Mouse (Mus musculus) neutrophil, adult 65 days (primary cell): ENCODE results near the gene Abcg4. TPM values are rescaled to one million over a fixed set of nuclear protein-coding genes. Genes with fewer than 3 reads are reported as not detected.

Experiments used
- total RNA-seq: library from RNA; stranded (reverse); gene quantifications from 2 replicates; pipeline ENCODE4 v1.2.4, GENCODE M21; 2023

Abcg4 gene
- 1.9 and 4.7 TPM in 2 replicates for total RNA-seq

GRCm38 (mm10) chr9:44288076-44288958 is at the start of gene Abcg4:
Gene Abcg4 (minus strand): TSS chr9:44288615.

GRCm38 (mm10) chr9:44334396-44335330 is 46.2 kb upstream of the Abcg4 start, which contains the start of gene H2afx:
Gene H2afx (plus strand): TSS chr9:44334694.

DNA sequence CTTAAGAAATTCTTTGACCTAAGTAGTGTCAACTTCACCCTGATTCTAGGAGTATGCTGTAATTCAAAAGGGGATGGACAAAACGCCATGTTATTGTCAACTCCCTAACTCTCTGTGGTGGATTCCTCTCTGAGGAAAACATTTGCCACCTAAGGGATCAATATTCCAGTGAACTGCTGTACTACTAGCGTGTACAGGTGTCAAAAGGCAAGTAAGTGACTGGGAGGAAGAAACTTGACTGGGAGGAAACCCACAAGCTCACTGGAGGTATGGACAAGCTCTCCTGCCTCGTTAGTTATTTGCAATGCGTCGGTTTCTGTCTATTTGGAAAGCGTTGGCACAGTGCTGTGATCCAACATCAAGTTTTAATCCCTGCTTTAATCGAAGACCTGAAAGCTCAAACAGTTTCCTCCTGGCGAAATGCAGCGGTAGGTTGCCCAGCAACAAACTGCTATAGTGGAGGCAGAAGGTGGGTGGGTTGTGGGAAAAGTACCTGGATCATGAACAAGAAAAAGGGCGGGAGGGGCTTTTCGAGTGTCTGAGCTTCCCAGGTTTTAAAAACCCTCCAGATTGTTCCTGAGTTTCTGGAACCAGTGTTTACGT is 37.5 kb upstream of the Abcg4 start, which contains the start of gene Dpagt1:
Dpagt1 (plus strand) TSS at position 252 of the 603 bp plus-strand sequence.

DNA sequence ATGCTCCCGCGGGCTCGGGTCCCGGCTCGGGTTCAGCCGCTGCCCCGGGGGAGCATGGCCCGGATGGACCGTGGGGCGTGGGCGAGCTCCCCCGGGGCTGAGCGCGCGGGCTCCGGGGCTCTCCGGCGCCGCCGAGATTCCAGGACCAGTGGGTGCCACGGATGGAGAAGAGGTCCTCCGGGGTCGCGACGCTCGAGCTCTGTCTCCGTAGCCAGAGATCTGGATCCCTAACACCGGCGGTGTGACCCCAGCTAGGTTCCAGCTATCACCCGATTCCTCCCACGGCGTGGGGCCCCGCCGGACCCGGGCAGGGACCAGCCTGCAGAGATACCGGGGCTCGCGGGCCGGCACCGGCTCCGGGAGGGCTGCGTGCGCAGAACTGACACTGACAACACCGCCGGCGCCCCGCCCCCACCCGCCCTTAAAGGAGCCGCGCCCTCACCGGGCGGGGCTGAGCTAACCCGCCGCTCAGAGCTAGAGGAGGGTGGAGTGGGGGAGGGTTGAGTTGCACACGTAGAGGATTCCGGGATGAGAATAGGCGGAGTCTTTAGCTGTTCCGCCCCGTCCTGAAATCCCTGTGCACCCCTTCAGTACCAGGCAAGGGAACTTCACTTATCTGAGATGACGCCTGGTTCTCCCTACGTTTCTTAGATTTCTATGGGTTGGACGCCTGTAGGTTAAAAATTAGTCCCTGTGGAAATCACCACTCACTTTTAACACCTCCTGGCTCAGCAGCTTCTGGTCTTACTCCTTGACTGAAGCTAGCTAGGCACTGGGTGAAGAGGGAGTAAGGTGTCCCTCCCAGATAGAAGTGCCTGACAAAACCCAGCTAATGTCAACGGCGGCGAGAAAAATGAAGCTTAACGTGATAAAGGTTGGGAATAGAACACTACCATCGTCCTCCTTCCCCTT is 31.7 kb upstream of the Abcg4 start, which contains the start of gene C2cd2l:
C2cd2l (minus strand) TSS at position 399 of the 912 bp plus-strand sequence.

DNA sequence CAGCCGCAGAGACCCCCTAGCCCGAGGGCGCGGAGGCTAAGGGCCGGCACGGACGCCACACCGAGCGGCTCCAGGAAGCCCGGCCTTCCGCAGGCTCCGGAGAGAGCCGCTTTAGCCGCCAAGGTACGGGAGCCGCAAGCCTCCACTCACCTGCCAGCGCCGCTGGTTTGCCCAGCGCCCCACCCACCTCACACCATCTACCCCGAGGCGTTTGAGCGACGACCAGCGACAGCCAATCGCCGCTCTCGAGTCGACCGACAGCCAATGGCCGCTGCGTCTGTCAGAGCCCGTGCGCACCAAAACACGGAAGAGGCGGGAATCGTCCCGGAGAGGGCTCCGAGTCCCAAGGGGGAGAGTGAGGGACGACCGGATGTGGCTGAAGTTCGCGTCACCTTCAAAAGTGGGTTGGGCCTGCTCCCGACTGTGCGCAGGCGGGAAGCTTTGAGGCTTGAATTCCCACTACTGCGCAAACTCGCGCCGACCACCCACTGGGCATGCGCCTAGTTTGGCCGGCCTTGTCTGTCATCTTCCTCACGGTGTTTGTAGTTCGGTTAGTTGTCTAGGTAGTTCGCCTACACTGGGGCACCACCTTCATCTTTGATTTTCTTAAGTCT is 17.2 kb upstream of the Abcg4 start, which contains the start of gene Hinfp:
Hinfp (minus strand) TSS at position 206 of the 614 bp plus-strand sequence.

DNA sequence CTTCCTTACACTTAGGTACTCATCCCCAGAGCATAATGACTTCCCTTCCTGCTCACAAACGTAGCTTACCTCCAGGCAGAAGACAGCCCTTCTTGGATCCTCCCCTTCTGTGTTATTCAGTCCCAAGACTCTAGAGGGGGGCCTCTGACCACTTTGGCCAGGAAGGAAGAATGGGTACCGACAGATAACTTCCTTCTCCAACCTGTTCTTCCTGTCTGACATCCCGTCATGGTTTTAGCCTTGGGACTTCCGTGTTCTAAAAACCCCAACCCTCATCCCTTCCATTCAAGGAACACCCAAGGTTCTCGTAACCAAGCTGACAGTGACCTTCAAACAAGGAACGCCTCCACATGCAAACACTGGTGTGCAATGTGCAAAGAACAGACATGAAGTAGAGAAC is 20.0 kb downstream of the Abcg4 start, which contains the start of gene Nlrx1:
Nlrx1 (minus strand) TSS at position 168 of the 400 bp plus-strand sequence.

DNA sequence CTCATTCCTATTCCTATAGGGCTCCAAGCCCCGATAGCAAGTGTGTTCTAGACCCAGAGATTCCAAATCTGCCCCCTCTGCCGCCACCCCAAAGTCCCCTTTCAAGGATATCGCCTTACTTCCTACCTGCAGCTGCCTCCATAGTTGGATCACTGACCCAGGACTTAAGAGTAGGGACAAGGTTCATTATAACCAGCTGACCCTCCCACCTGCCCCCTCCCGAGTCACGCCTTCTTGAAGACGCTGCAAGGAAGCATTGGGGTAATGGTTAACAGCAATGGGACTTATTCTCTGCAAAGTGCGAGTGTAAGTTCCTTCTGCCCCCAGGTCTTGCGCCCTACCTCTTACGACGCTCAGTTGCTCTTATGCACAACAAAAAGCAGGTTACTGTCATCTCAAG is 37.1 kb downstream of the Abcg4 start, which contains the start of gene Pdzd3:
Pdzd3 (minus strand) TSS at position 158 of the 400 bp plus-strand sequence.

DNA sequence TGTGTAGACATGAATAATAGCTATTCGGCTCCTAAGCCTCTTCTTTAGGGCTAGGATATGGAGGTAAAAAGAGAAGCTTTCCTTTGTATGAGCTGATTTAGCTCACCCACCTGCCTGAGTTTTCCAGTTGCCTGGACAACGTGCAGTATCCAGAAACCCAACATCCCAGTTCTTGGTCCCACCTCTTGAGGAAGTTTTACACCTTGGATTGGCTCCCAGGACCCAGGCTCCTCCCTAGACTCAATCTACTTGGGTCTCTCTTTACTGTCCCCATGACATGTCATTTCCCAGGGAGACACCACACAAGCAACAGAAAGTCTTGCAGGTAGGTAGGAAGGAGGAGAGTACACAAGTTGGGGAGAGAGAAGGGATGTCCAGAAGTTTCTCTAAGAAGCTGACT is 48.0 kb downstream of the Abcg4 start, which contains the start of gene Ccdc153:
Ccdc153 (plus strand) TSS at position 278 of the 400 bp plus-strand sequence.

DNA sequence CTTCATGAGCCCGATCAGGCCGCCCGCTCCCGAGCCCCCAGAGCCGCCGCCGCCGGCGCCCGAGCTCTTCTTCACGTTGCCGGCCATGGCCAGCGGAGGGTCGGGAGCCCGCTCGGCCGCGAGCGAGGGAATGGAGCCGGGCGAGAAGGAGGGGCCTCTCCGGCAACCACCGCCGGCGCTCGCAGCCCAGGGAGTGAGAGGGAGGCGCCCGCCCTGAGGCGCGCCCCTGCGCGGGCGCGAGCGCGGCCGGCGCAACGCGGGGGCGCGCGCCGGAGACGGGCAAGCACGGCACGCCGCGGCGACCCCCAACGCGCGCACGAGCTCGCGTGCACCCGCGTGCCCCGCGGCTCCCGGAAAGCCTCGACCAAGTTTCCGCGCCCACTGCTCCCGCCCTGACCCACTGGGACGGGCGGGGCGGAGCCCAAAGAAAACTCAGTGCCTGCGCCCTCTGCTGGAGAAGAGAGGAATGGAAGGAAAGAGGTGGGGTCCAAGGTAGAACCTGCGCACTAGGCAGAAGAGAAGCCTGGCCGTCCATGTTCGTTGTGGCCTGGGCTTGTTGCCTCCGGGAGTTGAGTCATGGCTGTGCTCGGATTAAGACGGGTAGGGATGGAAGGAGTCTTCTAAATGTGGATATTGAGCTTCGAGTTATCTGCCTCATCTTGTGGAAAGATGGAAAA is 54.5 kb downstream of the Abcg4 start, which contains the start of gene Cbl:
Cbl (minus strand) TSS at position 248 of the 677 bp plus-strand sequence.

Other genes with a start within 250 kb of the Abcg4 start
- gene Thy1, start 245.2 kb downstream of the Abcg4 start, total RNA-seq = 3.4 and 3.5 TPM in 2 replicates
- 8.5 and 10.5 TPM in 2 replicates for gene Usp2, start 221.6 kb downstream of the Abcg4 start, total RNA-seq
- gene Mfrp, start 186.9 kb downstream of the Abcg4 start, total RNA-seq = 0.77 and 1.1 TPM in 2 replicates
- gene C1qtnf5, start 181.4 kb downstream of the Abcg4 start, total RNA-seq = 2.7 TPM in 1 of 2 replicates, not detected in the other
- gene Gm49380, start 175.1 kb downstream of the Abcg4 start, total RNA-seq = 0.44 TPM in 1 of 2 replicates, not detected in the other
- 26.2 and 33.8 TPM in 2 replicates for gene Rnf26, start 175.1 kb downstream of the Abcg4 start, total RNA-seq
- gene Mcam, start 154.1 kb downstream of the Abcg4 start, total RNA-seq = 3.7 and 5.3 TPM in 2 replicates
- gene Cbl, start 54.6 kb downstream of the Abcg4 start, total RNA-seq = 194 and 257 TPM in 2 replicates
- not detected in 2 replicates for gene Ccdc153, start 47.9 kb downstream of the Abcg4 start, total RNA-seq
- gene Pdzd3, start 37.1 kb downstream of the Abcg4 start, total RNA-seq = 1.00 and 1.8 TPM in 2 replicates
- gene Nlrx1, start 20.0 kb downstream of the Abcg4 start, total RNA-seq = 60.6 TPM in 2 replicates
- gene Hinfp, start 17.1 kb upstream of the Abcg4 start, total RNA-seq = 31.3 and 43.5 TPM in 2 replicates
- 14.1 and 17.2 TPM in 2 replicates for gene C2cd2l, start 31.7 kb upstream of the Abcg4 start, total RNA-seq
- 12.2 and 14.1 TPM in 2 replicates for gene Dpagt1, start 37.4 kb upstream of the Abcg4 start, total RNA-seq
- 192 and 211 TPM in 2 replicates for gene H2afx, start 46.1 kb upstream of the Abcg4 start, total RNA-seq
- gene Hmbs, start 55.6 kb upstream of the Abcg4 start, total RNA-seq = 23.6 and 27.7 TPM in 2 replicates
- gene Vps11, start 73.1 kb upstream of the Abcg4 start, total RNA-seq = 49.5 and 63.8 TPM in 2 replicates
- gene Hyou1, start 90.9 kb upstream of the Abcg4 start, total RNA-seq = 60.5 and 72.5 TPM in 2 replicates
- 8.4 and 13.8 TPM in 2 replicates for gene Slc37a4, start 108.2 kb upstream of the Abcg4 start, total RNA-seq
- gene Rps25, start 118.5 kb upstream of the Abcg4 start, total RNA-seq = 664 and 910 TPM in 2 replicates
- gene Trappc4, start 119.0 kb upstream of the Abcg4 start, total RNA-seq = 57.2 and 62.8 TPM in 2 replicates
- gene Ccdc84, start 130.0 kb upstream of the Abcg4 start, total RNA-seq = 24.8 and 31.3 TPM in 2 replicates
- not detected in 2 replicates for gene Foxr1, start 152.5 kb upstream of the Abcg4 start, total RNA-seq
- gene Upk2, start 166.4 kb upstream of the Abcg4 start, total RNA-seq = not detected in 2 replicates
- 10.4 and 11.3 TPM in 2 replicates for gene Bcl9l, start 194.2 kb upstream of the Abcg4 start, total RNA-seq